Mouse (Mus musculus) spleen, adult 12 weeks (tissue): ENCODE results near the gene Ap1b1.
A peak's percentile ranks its signal among the peaks of the same experiment; 100 is the strongest.

Experiments used
- DNase-seq: peaks from one replicate; pipeline ENCODE4 v3.0.0; 2022; ENCODE audit warnings: low spot score

The Ap1b1 gene

GRCm38 (mm10) chr11:4984799-4985198, 1.8 kb upstream of the Ap1b1 start:
- DNase-seq, result no peak

DNA sequence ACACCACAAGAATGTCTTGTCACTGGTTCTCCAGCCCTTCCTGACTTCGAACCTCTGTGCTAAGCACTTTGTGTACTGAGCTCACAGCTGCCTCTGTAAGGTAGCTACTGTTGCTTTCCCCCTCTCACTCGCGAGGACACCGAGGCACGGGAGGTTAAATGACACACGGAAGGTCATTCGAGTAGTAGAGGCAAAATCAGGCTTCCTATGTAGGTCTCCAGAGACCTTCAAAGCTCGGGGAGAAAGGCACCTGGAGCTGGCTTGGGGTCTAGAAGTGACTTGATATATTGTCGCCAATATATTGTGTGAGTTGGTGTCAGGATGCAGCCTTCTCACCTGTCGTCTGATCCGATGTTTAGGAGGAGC, 846 bp downstream of the Ap1b1 start:
- DNase-seq, result no peak

GRCm38 (mm10) chr11:4989187-4989586, 2.6 kb downstream of the Ap1b1 start:
- DNase-seq, result no peak

DNA sequence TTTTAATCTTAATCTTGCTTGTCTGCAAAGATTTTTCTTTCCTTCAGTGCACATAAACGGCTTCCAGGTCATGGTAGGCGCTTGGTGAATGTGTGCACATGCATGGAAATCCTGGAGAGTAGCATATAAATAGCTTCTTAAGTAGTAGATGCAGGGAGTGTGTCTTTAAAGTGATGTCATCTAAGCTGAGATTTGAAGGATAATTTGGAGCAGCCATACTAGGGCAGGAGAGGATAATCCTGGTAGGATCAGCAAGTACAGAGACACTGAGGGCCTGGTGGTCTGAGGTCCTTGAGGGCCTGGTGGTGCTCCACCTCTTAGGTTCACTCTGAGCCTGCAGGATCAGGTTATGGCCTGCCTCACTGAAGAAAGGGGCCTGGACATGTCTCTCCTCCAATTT, 5.8 kb downstream of the Ap1b1 start:
- DNase-seq, result no peak

DNA sequence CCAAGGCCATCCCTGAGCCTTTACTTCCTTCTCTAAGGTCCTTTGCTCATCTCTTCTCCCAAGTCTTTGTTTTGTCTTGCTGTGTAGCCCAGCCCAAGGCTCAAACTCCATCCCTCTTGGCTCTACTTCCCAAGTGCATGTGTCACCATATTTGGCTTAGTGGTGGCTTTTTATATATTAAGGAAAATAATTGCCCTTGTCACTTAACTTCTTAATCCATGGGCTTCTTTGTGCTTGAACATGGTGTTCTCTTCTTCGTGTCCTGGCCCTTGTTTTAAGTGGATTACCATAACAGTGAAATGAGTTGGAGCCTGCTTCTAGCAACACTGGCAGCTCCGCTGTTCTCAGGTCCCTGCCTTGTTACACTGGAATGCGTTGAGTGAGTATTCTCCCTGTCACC, 9.1 kb downstream of the Ap1b1 start:
- no peak for DNase-seq

DNA sequence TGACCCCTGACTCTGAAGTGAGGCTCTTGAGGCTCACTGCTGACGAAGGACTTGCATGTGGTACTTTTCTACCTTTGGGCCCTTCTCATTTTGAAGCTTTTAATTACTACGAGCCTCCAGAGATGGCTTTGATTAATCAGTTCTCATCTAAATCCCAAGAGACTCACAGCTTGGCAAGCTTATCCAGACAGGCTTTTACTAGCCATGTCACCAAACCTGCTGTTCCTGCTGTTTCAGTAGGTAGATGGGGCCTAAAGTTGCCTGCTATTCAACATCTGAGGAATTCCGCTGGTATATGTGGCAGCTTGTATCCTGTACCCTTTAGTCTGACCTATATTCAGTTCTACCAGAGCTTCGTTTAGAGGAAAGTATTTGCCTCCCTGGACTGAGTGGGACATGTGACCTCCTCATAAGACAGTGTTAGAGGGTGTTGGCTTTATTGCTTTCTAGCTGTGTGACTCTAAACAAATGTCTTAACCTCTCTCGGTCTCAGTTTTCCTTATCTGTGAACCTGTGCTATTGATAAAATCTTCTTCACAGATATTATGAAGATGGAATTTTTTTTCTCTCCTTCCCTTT, 10.1 kb downstream of the Ap1b1 start:
- DNase-seq, result no peak

- no peak for DNase-seq
Observed at GRCm38 (mm10) chr11:4998352-4998751, 11.7 kb downstream of the Ap1b1 start.

DNA sequence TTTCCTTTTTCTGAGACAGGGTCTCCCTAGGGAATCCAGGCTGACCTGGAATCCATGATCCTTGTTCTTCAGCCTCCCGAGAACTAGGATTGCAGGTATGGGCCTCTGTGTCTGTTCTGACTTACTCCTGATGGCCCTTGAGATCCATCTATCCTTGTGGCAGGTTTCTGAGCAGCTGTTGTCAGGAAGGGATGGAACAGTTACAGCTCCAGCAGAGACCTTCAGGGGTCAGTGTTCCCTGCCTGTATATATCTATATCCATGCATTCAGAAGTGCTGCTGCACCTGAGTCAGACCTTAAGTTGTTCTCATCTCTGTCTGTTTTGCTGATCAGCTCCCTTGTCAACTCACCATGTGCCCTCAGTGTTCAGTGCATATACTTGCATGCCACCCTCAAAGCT, 12.1 kb downstream of the Ap1b1 start:
- no peak for DNase-seq

- no peak for DNase-seq
Observed at GRCm38 (mm10) chr11:5000241-5000640, 13.6 kb downstream of the Ap1b1 start.

DNA sequence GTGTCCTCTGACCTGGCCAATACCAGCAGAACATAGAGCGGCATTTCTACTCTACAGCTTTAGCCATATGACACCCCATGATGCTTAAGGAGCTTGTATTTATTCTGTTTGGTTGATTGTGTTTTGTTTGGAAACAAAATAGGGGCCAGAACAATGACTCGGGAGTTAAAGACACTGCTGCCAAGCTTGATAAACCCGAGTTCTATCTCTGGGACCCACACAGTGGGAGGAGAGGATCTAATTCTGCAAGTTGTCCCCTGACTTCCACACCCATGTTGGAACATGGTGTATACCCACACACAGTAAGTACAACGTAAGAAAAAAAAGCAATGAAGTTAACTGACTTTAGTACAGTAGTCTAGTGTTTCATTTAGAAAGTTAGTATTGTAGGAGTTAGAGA, 16.2 kb downstream of the Ap1b1 start:
- DNase-seq, result no peak

DNA sequence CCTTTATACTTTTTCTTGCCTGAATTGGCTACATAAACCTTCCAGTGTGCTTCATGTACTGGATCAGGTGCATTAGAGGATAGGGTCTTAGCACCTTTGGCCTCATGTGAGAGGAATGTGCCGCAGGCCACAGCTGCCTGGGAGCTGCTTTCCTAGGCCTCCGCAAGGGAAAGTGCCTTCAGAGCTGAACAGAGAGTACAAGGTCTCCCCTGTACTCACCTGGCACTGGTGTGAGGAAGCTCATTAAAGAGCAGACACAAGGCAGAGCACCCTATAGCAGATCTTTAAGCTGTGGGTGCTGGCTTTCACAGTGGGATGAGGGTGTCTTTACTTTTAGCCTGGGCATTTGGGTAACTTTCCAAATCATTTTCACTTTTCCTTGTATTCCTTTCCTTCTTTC, 18.9 kb downstream of the Ap1b1 start:
- DNase-seq, result no peak

DNA sequence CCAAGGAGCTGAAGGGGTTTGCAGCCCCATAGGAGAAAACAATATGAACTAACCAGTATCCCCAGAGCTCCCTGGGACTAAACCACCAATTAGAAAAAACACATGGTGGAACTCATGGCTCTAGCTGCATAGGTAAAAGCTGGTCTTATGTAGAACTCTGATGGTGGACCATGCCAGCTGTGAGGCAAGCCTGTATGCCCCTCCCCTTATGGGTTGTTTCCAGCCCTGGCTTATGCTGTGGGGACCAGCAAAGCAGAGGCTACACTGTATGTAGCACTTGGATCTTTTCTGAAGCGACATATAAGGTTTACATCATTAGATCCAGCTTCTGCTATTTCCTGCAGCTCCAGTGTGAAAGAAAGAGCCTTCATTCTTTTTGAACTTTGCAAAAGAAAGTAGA, 20.6 kb downstream of the Ap1b1 start:
- no peak for DNase-seq

DNA sequence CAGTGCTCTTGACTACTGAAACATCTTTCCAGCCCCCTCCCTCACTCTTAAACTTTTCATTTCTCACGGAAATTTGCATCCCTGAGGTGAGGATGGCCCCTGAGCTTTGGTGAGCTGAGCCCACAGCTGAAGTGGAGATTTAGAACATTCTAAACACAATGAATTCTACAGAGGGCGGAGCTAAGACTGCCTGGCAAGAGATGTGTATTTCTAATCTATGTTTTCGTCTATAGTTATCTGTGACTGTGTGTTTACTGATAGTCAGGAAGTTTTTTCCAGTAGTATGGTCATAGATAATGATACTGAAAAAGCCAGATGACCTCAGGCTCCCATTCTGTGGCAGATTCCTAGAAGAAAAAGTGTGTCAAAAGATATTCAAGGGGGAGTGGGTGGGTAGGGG, 22.2 kb downstream of the Ap1b1 start:
- DNase-seq, result no peak

DNA sequence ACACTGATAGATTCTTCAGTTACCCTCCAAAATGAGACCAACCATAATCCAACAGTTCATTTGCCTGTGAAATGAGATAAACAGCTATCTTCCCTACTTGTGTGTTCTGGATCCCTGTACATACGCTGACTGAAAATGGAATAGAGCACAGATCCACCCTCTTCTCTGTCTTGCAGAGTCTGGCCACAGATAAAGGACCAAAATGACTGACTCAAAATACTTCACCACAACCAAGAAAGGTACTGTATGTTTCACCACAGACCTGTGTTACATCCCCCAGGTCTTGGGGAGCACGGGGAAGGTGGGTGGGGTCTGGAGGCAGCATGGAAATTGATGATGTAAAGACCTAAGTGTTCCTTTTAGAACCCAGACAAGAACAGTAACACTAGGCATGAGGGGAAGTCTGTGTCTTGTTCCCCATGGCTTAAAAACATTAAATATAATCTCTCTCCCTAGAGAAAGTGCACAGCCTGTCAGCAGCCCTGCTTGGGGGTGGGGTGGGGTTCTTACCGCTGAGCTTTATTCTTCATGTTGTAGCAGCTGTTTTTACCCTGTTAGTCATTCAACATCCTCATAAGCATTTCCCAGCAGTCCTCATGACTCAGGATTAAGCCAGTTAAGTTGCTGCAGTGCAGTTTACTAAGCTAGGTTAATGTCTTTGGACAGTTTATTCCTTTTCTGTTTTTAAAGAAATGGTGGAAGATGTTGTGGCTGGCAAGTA, 22.9 kb downstream of the Ap1b1 start:
- DNase-seq, result peak; percentile 25

GRCm38 (mm10) chr11:5010205-5010604, 23.6 kb downstream of the Ap1b1 start:
- DNase-seq, result no peak

- no peak for DNase-seq
Observed at GRCm38 (mm10) chr11:5011480-5011879, 24.9 kb downstream of the Ap1b1 start.

GRCm38 (mm10) chr11:5012213-5012715, 25.6 kb downstream of the Ap1b1 start:
- no peak for DNase-seq

GRCm38 (mm10) chr11:5015720-5016119, 29.1 kb downstream of the Ap1b1 start:
- DNase-seq, result no peak

GRCm38 (mm10) chr11:5016286-5016685, 29.7 kb downstream of the Ap1b1 start:
- no peak for DNase-seq

GRCm38 (mm10) chr11:5017506-5017905, 30.9 kb downstream of the Ap1b1 start:
- DNase-seq, result no peak

GRCm38 (mm10) chr11:5025108-5025507, 38.5 kb downstream of the Ap1b1 start:
- DNase-seq, result no peak

- no peak for DNase-seq
Observed at GRCm38 (mm10) chr11:5028228-5028627, 41.6 kb downstream of the Ap1b1 start.

- no peak for DNase-seq
Observed at GRCm38 (mm10) chr11:5032706-5033105, 46.1 kb downstream of the Ap1b1 start.

DNA sequence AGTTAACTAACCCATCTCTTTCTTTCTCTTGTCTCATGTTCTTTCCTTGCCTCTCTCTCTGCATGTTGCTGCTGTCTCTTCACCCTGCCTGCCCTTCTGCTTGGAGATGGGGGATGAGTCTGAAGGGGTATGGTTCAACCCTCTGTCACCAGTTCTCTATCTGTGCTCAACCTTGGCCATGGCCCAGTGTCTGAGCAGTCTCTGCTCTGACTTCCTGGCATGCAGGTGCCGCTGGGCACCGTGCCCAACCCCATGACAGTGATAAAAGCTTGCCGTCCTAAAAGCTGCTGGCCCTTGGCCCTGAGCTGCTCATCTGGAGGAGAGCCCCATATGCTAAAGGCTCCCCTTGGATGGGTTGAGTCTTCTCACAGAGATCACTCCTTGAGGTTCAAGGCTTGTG, 46.5 kb downstream of the Ap1b1 start:
- no peak for DNase-seq
